Mouse (Mus musculus): Measurements from ENCODE around the gene Gm20388. TPM values are rescaled to one million over a fixed set of nuclear protein-coding genes. Genes with fewer than 3 reads are reported as not detected.

Gene Gm20388
- total and polyA plus RNA-seq, 2 experiments from 2014 or later, result 17.3 TPM; not detected in 1

GRCm38 (mm10) chr8:124346852-124347523, 4436.3 kb downstream of the Gm20388 start:
- WGBS, result 29% methylated on average over 19 of the region's 19 CpGs
- H3K4me1 ChIP-seq (ENCODE audit: control insufficient read depth, insufficient read depth), result peaks cover 3% of the 10 kb centered on the region; the same call in 1 of the 2 replicates
- no peak overlapping the region for H3K4me3 ChIP-seq (ENCODE audit: low read depth, low read length)
- H3K9me3 ChIP-seq (replicated peaks; ENCODE audit: control insufficient read depth, low read length), result no peaks in the 10 kb centered on the region
- no peaks in the 10 kb centered on the region for H3K27me3 ChIP-seq (ENCODE audit: control insufficient read depth, insufficient read depth, low read length)
- no peak overlapping the region for H3K4me2 ChIP-seq (ENCODE audit: low read depth, low read length)
- H3K9ac ChIP-seq (replicated peaks; ENCODE audit: low read depth, low read length), result no peak overlapping the region
- peaks cover 32% of the 10 kb centered on the region for H3K36me3 ChIP-seq (replicated peaks; ENCODE audit: control insufficient read depth, insufficient read depth, low read length)
- ATAC-seq (ENCODE audit: insufficient read depth, low read depth) (peak; percentile 57), DNase-seq (ENCODE audit: low spot score) (peak; percentile 86)
- TF ChIP-seq CTCF (IDR thresholded peaks at IDR 0.05; ENCODE audit: low read depth), result peak; percentile 91
- TF ChIP-seq EP300 (IDR thresholded peaks at IDR 0.05; ENCODE audit: low read depth), result no peak
- no peak overlapping the region for H3K27ac ChIP-seq (ENCODE audit: low read depth)

GRCm38 (mm10) chr8:124348087-124348486, 4437.4 kb downstream of the Gm20388 start:
- Histone ChIP-seq H3K4me2 (ENCODE audit: low read depth, low read length) (no peak overlapping the region), H3K9me3 (replicated peaks; ENCODE audit: control insufficient read depth, low read length) (no peaks in the 10 kb centered on the region), H3K27me3 (ENCODE audit: control insufficient read depth, insufficient read depth, low read length) (no peaks in the 10 kb centered on the region), H3K4me3 (ENCODE audit: low read depth, low read length) (no peak overlapping the region), H3K27ac (ENCODE audit: low read depth) (no peak overlapping the region), H3K4me1 (ENCODE audit: control insufficient read depth, insufficient read depth) (peaks cover 3% of the 10 kb centered on the region; the same call in 1 of the 2 replicates), H3K36me3 (replicated peaks; ENCODE audit: control insufficient read depth, insufficient read depth, low read length) (peaks cover 21% of the 10 kb centered on the region), H3K9ac (replicated peaks; ENCODE audit: low read depth, low read length) (no peak overlapping the region)
- WGBS, result 42% methylated on average over 1 of the region's 1 CpGs
- TF ChIP-seq CTCF (IDR thresholded peaks at IDR 0.05; ENCODE audit: low read depth) (no peak), EP300 (IDR thresholded peaks at IDR 0.05; ENCODE audit: low read depth) (no peak)
- ATAC-seq (ENCODE audit: insufficient read depth, low read depth) (peak; percentile 31; the same call in 1 of the 2 replicates), DNase-seq (ENCODE audit: low spot score) (no peak)

- Histone ChIP-seq H3K4me3 (ENCODE audit: low read depth, low read length) (no peak overlapping the region), H3K4me1 (ENCODE audit: control insufficient read depth, insufficient read depth) (peaks cover 3% of the 10 kb centered on the region; the same call in 1 of the 2 replicates), H3K27me3 (ENCODE audit: control insufficient read depth, insufficient read depth, low read length) (no peaks in the 10 kb centered on the region), H3K27ac (ENCODE audit: low read depth) (no peak overlapping the region), H3K36me3 (replicated peaks; ENCODE audit: control insufficient read depth, insufficient read depth, low read length) (peaks cover 6% of the 10 kb centered on the region), H3K9me3 (replicated peaks; ENCODE audit: control insufficient read depth, low read length) (no peaks in the 10 kb centered on the region), H3K9ac (replicated peaks; ENCODE audit: low read depth, low read length) (no peak overlapping the region), H3K4me2 (ENCODE audit: low read depth, low read length) (no peak overlapping the region)
- ATAC-seq (ENCODE audit: insufficient read depth, low read depth), result no peak
- WGBS, result 38% methylated on average over 7 of the region's 7 CpGs
- TF ChIP-seq EP300 (IDR thresholded peaks at IDR 0.05; ENCODE audit: low read depth) (no peak), CTCF (IDR thresholded peaks at IDR 0.05; ENCODE audit: low read depth) (peak; percentile 98)
- peak; percentile 61 for DNase-seq (ENCODE audit: low spot score)
These were observed 4439.0 kb downstream of the Gm20388 start for GRCm38 (mm10) chr8:124349663-124350062.

- Histone ChIP-seq H3K9me3 (replicated peaks; ENCODE audit: control insufficient read depth, low read length) (no peaks in the 10 kb centered on the region), H3K27me3 (ENCODE audit: control insufficient read depth, insufficient read depth, low read length) (no peaks in the 10 kb centered on the region), H3K36me3 (replicated peaks; ENCODE audit: control insufficient read depth, insufficient read depth, low read length) (no peaks in the 10 kb centered on the region), H3K4me1 (ENCODE audit: control insufficient read depth, insufficient read depth) (peaks cover 3% of the 10 kb centered on the region; the same call in 1 of the 2 replicates), H3K27ac (ENCODE audit: low read depth) (no peak overlapping the region), H3K4me3 (ENCODE audit: low read depth, low read length) (no peak overlapping the region), H3K9ac (replicated peaks; ENCODE audit: low read depth, low read length) (no peak overlapping the region), H3K4me2 (ENCODE audit: low read depth, low read length) (no peak overlapping the region)
- 57% methylated on average over 5 of the region's 5 CpGs for WGBS
- TF ChIP-seq CTCF (IDR thresholded peaks at IDR 0.05; ENCODE audit: low read depth) (peak; percentile 26; the same call in 1 of the 2 replicates), EP300 (IDR thresholded peaks at IDR 0.05; ENCODE audit: low read depth) (no peak)
- no peak for ATAC-seq (ENCODE audit: insufficient read depth, low read depth)
- no peak for DNase-seq (ENCODE audit: low spot score)
These were observed 4441.0 kb downstream of the Gm20388 start for GRCm38 (mm10) chr8:124351636-124352035.

- Histone ChIP-seq H3K9ac (replicated peaks; ENCODE audit: low read depth, low read length) (no peak overlapping the region), H3K4me2 (ENCODE audit: low read depth, low read length) (no peak overlapping the region), H3K4me1 (ENCODE audit: control insufficient read depth, insufficient read depth) (no peaks in the 10 kb centered on the region), H3K27ac (ENCODE audit: low read depth) (no peak overlapping the region), H3K36me3 (replicated peaks; ENCODE audit: control insufficient read depth, insufficient read depth, low read length) (no peaks in the 10 kb centered on the region), H3K27me3 (ENCODE audit: control insufficient read depth, insufficient read depth, low read length) (no peaks in the 10 kb centered on the region), H3K4me3 (ENCODE audit: low read depth, low read length) (no peak overlapping the region), H3K9me3 (replicated peaks; ENCODE audit: control insufficient read depth, low read length) (no peaks in the 10 kb centered on the region)
- no peak for ATAC-seq (ENCODE audit: insufficient read depth, low read depth)
- WGBS, result 77% methylated on average over 3 of the region's 3 CpGs
- TF ChIP-seq CTCF (IDR thresholded peaks at IDR 0.05; ENCODE audit: low read depth) (no peak), EP300 (IDR thresholded peaks at IDR 0.05; ENCODE audit: low read depth) (no peak)
- DNase-seq (ENCODE audit: low spot score), result no peak
These were observed 4450.3 kb downstream of the Gm20388 start for GRCm38 (mm10) chr8:124360911-124361310.
